Mouse (Mus musculus) embryonic facial prominence, embryonic 14.5 days (tissue): ENCODE measurements around the gene Mdga2. TPM values are rescaled to one million over a fixed set of nuclear protein-coding genes. Genes with fewer than 3 reads are reported as not detected.

Source experiments
- ATAC-seq: fragments of 200-750 bp; cut with Nextera tagmentation; 2 replicates; pipeline ENCODE4 v1.8.0; 2017; ENCODE audit warnings: low read depth, moderate number of reproducible peaks, moderate TSS enrichment
- DNase-seq: peaks from one replicate; pipeline ENCODE4 v3.0.0-alpha.2; 2015; ENCODE audit warnings: low spot score
- H3K27ac ChIP-seq: fragments of 300-500 bp; sonication (generic); replicated peaks from 2 replicates; pipeline ENCODE4 v1.5.1; 2014; ENCODE audit warnings: low read depth, mild to moderate bottlenecking, low read length, moderate library complexity
- H3K27me3 ChIP-seq: fragments of 300-500 bp; sonication (generic); replicated peaks from 2 replicates; pipeline ENCODE4 v1.6.1; 2014; ENCODE audit warnings: low read length; ENCODE audit not compliant: control insufficient read depth, insufficient read depth
- H3K36me3 ChIP-seq: fragments of 300-500 bp; sonication (generic); 2 replicates; pipeline ENCODE4 v1.6.1; 2014; ENCODE audit warnings: low read length, mixed read lengths; ENCODE audit not compliant: control insufficient read depth, insufficient read depth
- H3K4me1 ChIP-seq: fragments of 300-500 bp; sonication (generic); 2 replicates; pipeline ENCODE4 v1.6.1; 2014; ENCODE audit warnings: antibody characterized with exemption, low read length; ENCODE audit not compliant: control insufficient read depth, insufficient read depth
- H3K4me2 ChIP-seq: fragments of 300-500 bp; sonication (generic); 2 replicates; pipeline ENCODE4 v1.6.1; 2014; ENCODE audit warnings: low read depth, mild to moderate bottlenecking, low read length, moderate library complexity, mixed read lengths
- H3K4me3 ChIP-seq: fragments of 300-500 bp; sonication (generic); 2 replicates; pipeline ENCODE4 v1.5.1; 2014; ENCODE audit warnings: low read depth, mild to moderate bottlenecking, low read length
- H3K9ac ChIP-seq: fragments of 300-500 bp; sonication (generic); 2 replicates; pipeline ENCODE4 v1.6.1; 2014; ENCODE audit warnings: low read depth, mild to moderate bottlenecking, low read length, moderate library complexity, mixed read lengths
- H3K9me3 ChIP-seq: fragments of 300-500 bp; sonication (generic); 2 replicates; pipeline ENCODE4 v1.6.1; 2016; ENCODE audit warnings: low read length; ENCODE audit not compliant: control insufficient read depth
- WGBS: fragments of 180-500 bp; shearing (Covaris S2); extraction: QIAGEN DNeasy Blood & Tissue Kit; methylation state at CpG from one replicate; pipeline ENCODE4 v1.1.7; 2014; 5-methylcytosine and 5-hydroxymethylcytosine counted together
- polyA plus RNA-seq: library from polyadenylated mRNA; unstranded; fragments of >200 nt; fragmentation: Nextera tagmentation; extraction: Ambion mirVana; gene quantifications from 2 replicates; pipeline ENCODE4 v1.2.1, GENCODE M21; 2014

Mdga2 gene
- polyA plus RNA-seq, 1 experiment from 2014 or later, result 3.0 TPM

- DNase-seq (no peak), ATAC-seq (no peak)
- Histone ChIP-seq H3K4me3 (no peak overlapping the region), H3K4me2 (no peak overlapping the region), H3K36me3 (no peaks in the 10 kb centered on the region), H3K27me3 (no peaks in the 10 kb centered on the region), H3K9ac (no peak overlapping the region), H3K27ac (no peak overlapping the region), H3K9me3 (no peaks in the 10 kb centered on the region), H3K4me1 (no peaks in the 10 kb centered on the region)
- WGBS, result 51% methylated on average over 3 of the region's 3 CpGs
Observed at GRCm38 (mm10) chr12:66889276-66889675, 333.1 kb downstream of the Mdga2 start.

GRCm38 (mm10) chr12:66888636-66889035 lies 333.7 kb downstream of the Mdga2 start:
- no peaks in the 10 kb centered on the region for H3K36me3 ChIP-seq
- no peak overlapping the region for H3K9ac ChIP-seq
- DNase-seq (peak; percentile 10), ATAC-seq (no peak)
- no peaks in the 10 kb centered on the region for H3K4me1 ChIP-seq
- H3K9me3 ChIP-seq, result no peaks in the 10 kb centered on the region
- no peaks in the 10 kb centered on the region for H3K27me3 ChIP-seq
- H3K27ac ChIP-seq, result no peak overlapping the region
- WGBS, result 41% methylated on average over 1 of the region's 1 CpGs
- no peak overlapping the region for H3K4me3 ChIP-seq
- H3K4me2 ChIP-seq, result no peak overlapping the region

- no peak overlapping the region for H3K27ac ChIP-seq
- no peaks in the 10 kb centered on the region for H3K9me3 ChIP-seq
Observed at GRCm38 (mm10) chr12:66866199-66866598, 356.1 kb downstream of the Mdga2 start.

GRCm38 (mm10) chr12:66853167-66853566 lies 369.2 kb downstream of the Mdga2 start:
- DNase-seq, result peak; percentile 17
- Histone ChIP-seq H3K4me1 (no peaks in the 10 kb centered on the region), H3K4me3 (no peak overlapping the region), H3K9ac (no peak overlapping the region), H3K4me2 (no peak overlapping the region), H3K36me3 (no peaks in the 10 kb centered on the region), H3K9me3 (no peaks in the 10 kb centered on the region), H3K27ac (no peak overlapping the region), H3K27me3 (no peaks in the 10 kb centered on the region)
- no peak for ATAC-seq
- 15% methylated on average over 3 of the region's 3 CpGs for WGBS

More at GRCm38 (mm10) chr12:66866199-66866598, 356.1 kb downstream of the Mdga2 start:
- WGBS, result 77% methylated on average over 3 of the region's 3 CpGs
- no peak for ATAC-seq
- Histone ChIP-seq H3K36me3 (no peaks in the 10 kb centered on the region), H3K4me2 (no peak overlapping the region), H3K4me3 (no peak overlapping the region), H3K4me1 (no peaks in the 10 kb centered on the region), H3K9ac (no peak overlapping the region), H3K27me3 (no peaks in the 10 kb centered on the region)
- DNase-seq, result no peak

- no peaks in the 10 kb centered on the region for H3K9me3 ChIP-seq
- no peaks in the 10 kb centered on the region for H3K27me3 ChIP-seq
- H3K4me1 ChIP-seq, result no peaks in the 10 kb centered on the region
- H3K4me2 ChIP-seq, result no peak overlapping the region
- H3K27ac ChIP-seq, result no peak overlapping the region
- WGBS, result 41% methylated on average over 3 of the region's 3 CpGs
- no peak for DNase-seq
- no peaks in the 10 kb centered on the region for H3K36me3 ChIP-seq
- ATAC-seq, result no peak
- H3K4me3 ChIP-seq, result no peak overlapping the region
- no peak overlapping the region for H3K9ac ChIP-seq
Observed at GRCm38 (mm10) chr12:66840336-66840735, 382.0 kb downstream of the Mdga2 start.

GRCm38 (mm10) chr12:66755653-66756052 lies 466.7 kb downstream of the Mdga2 start:
- DNase-seq, result no peak

GRCm38 (mm10) chr12:66734536-66734935 lies 487.8 kb downstream of the Mdga2 start:
- WGBS, result 70% methylated on average over 3 of the region's 3 CpGs
- Histone ChIP-seq H3K27ac (no peak overlapping the region), H3K9ac (no peak overlapping the region), H3K9me3 (no peaks in the 10 kb centered on the region), H3K27me3 (no peaks in the 10 kb centered on the region), H3K4me1 (no peaks in the 10 kb centered on the region), H3K4me3 (no peak overlapping the region), H3K36me3 (no peaks in the 10 kb centered on the region), H3K4me2 (no peak overlapping the region)
- ATAC-seq (no peak), DNase-seq (peak; percentile 2)

More at GRCm38 (mm10) chr12:66755653-66756052, 466.7 kb downstream of the Mdga2 start:
- H3K4me2 ChIP-seq, result no peak overlapping the region
- H3K4me1 ChIP-seq, result no peaks in the 10 kb centered on the region
- H3K4me3 ChIP-seq, result no peak overlapping the region
- no peak overlapping the region for H3K9ac ChIP-seq
- ATAC-seq, result no peak
- H3K36me3 ChIP-seq, result no peaks in the 10 kb centered on the region
- H3K27me3 ChIP-seq, result no peaks in the 10 kb centered on the region
- H3K27ac ChIP-seq, result no peak overlapping the region
- no peaks in the 10 kb centered on the region for H3K9me3 ChIP-seq

- H3K27ac ChIP-seq, result no peak overlapping the region
- H3K27me3 ChIP-seq, result no peaks in the 10 kb centered on the region
- no peak overlapping the region for H3K4me3 ChIP-seq
- no peaks in the 10 kb centered on the region for H3K9me3 ChIP-seq
- ATAC-seq, result no peak
- WGBS, result 69% methylated on average over 2 of the region's 2 CpGs
- DNase-seq, result no peak
- H3K9ac ChIP-seq, result no peak overlapping the region
- H3K4me1 ChIP-seq, result no peaks in the 10 kb centered on the region
- no peaks in the 10 kb centered on the region for H3K36me3 ChIP-seq
- H3K4me2 ChIP-seq, result no peak overlapping the region
Observed at GRCm38 (mm10) chr12:66724474-66724873, 497.9 kb downstream of the Mdga2 start.

- Histone ChIP-seq H3K9me3 (no peaks in the 10 kb centered on the region), H3K4me2 (no peak overlapping the region), H3K27ac (no peak overlapping the region), H3K4me3 (no peak overlapping the region), H3K9ac (no peak overlapping the region), H3K27me3 (no peaks in the 10 kb centered on the region), H3K4me1 (no peaks in the 10 kb centered on the region), H3K36me3 (no peaks in the 10 kb centered on the region)
- ATAC-seq, result no peak
- 80% methylated on average over 10 of the region's 10 CpGs for WGBS
- no peak for DNase-seq
Observed at GRCm38 (mm10) chr12:66708334-66708733, 514.0 kb downstream of the Mdga2 start.
